Mouse (Mus musculus): ENCODE results near the gene March11.
A peak's percentile ranks its signal among the peaks of the same experiment; 100 is the strongest.

GRCm38 (mm10) chr15:26327157-26327556 is 18.3 kb downstream of the March11 start:
- TF ChIP-seq EP300 (IDR thresholded peaks at IDR 0.05; ENCODE audit: low read depth) (no peak), CTCF (IDR thresholded peaks at IDR 0.05; ENCODE audit: low read depth) (peak; percentile 52)
